Mouse (Mus musculus) cortical plate, adult 2 months (tissue): ENCODE results near the gene Atoh1.

Source experiments
- CTCF ChIP-seq: fragments of 200-500 bp; IDR thresholded peaks from 2 replicates; pipeline ENCODE4 v1.5.1; 2011; ENCODE audit warnings: mild to moderate bottlenecking, control low read depth, low read length; ENCODE audit not compliant: insufficient read depth; ENCODE audit errors: extremely low read depth
- POLR2A ChIP-seq: fragments of 200-500 bp; IDR thresholded peaks from 2 replicates; pipeline ENCODE4 v1.6.1; 2011; ENCODE audit warnings: mild to moderate bottlenecking, low read length, control low read depth; ENCODE audit not compliant: insufficient read depth; ENCODE audit errors: extremely low read depth

- TF ChIP-seq CTCF (no peak), POLR2A (no peak)
Observed at GRCm38 (mm10) chr6:64742915-64743489, 14.1 kb downstream of the Atoh1 start.
